Mouse (Mus musculus): ENCODE results near the gene Cfap73.

GRCm38 (mm10) chr5:120583511-120583910 lies 50.5 kb downstream of the Cfap73 start:
- TF ChIP-seq CTCF (IDR thresholded peaks at IDR 0.05 in 2 of 3, conservative IDR thresholded peaks at IDR 0.05 in 1 of 3; ENCODE audit: control insufficient read depth in 1 of 3, insufficient read depth in 1 of 3, low read depth in 2 of 3, low read length in 3 of 3, poor library complexity in 1 of 3, severe bottlenecking in 1 of 3) (no peak), EP300 (IDR thresholded peaks at IDR 0.05; ENCODE audit: low read depth in 1 of 2, low read length in 2 of 2) (no peak)

All from MEL (cell line).